Mouse (Mus musculus) C2C12 (cell line): ENCODE data around the gene Slit3. TPM values are rescaled to one million over a fixed set of nuclear protein-coding genes. Genes with fewer than 3 reads are reported as not detected.

Experiments
- H3K27me3 ChIP-seq: one replicate; pipeline ENCODE4 v1.6.1; 2011; ENCODE audit not compliant: control insufficient read depth, insufficient read depth, insufficient read length
- H3K36me3 ChIP-seq: one replicate; pipeline ENCODE4 v1.6.1; 2011; ENCODE audit not compliant: control insufficient read depth, insufficient read depth
- H3K4me3 ChIP-seq: one replicate; pipeline ENCODE4 v1.5.1; 2011; ENCODE audit warnings: mild to moderate bottlenecking, control low read depth; ENCODE audit not compliant: poor library complexity, insufficient read depth, severe bottlenecking
- H3K79me2 ChIP-seq: one replicate; pipeline ENCODE4 v1.6.1; 2011; ENCODE audit not compliant: control insufficient read depth, insufficient read depth
- H3K79me3 ChIP-seq: one replicate; pipeline ENCODE4 v1.6.1; 2011; ENCODE audit warnings: low read depth, control low read depth
- H3ac ChIP-seq: one replicate; pipeline ENCODE3; 2011; ENCODE audit warnings: low read depth; ENCODE audit not compliant: control insufficient read depth, insufficient read length
- CEBPB ChIP-seq: IDR thresholded peaks from one replicate; pipeline ENCODE4 v1.6.1; 2011; ENCODE audit warnings: low read depth, mild to moderate bottlenecking, control low read depth, moderate library complexity
- CTCF ChIP-seq: IDR thresholded peaks from one replicate; pipeline ENCODE4 v1.5.1; 2011; ENCODE audit not compliant: control insufficient read depth, insufficient read depth, insufficient read length
- FOSL1 ChIP-seq: IDR thresholded peaks from one replicate; pipeline ENCODE4 v1.8.0; 2011; ENCODE audit warnings: mild to moderate bottlenecking, low read length; ENCODE audit not compliant: poor library complexity, insufficient read depth, severe bottlenecking
- MAX ChIP-seq: IDR thresholded peaks from one replicate; pipeline ENCODE4 v1.6.1; 2011; ENCODE audit warnings: mild to moderate bottlenecking, control low read depth
- MYOD1 ChIP-seq: IDR thresholded peaks from one replicate; pipeline ENCODE4 v1.6.1; 2011; ENCODE audit warnings: low read depth; ENCODE audit not compliant: control insufficient read depth, insufficient read length
- MYOG ChIP-seq: IDR thresholded peaks from one replicate; pipeline ENCODE4 v1.6.1; 2011; ENCODE audit not compliant: control insufficient read depth, insufficient read length; ENCODE audit errors: extremely low read depth
- USF1 ChIP-seq: IDR thresholded peaks from one replicate; pipeline ENCODE4 v1.6.1; 2011; ENCODE audit warnings: low read depth, mild to moderate bottlenecking, control low read depth, moderate library complexity
- polyA plus RNA-seq: library from polyadenylated mRNA; unstranded; fragments of >200 nt; fragmentation: generic; extraction: Trizol; gene quantifications from one replicate; pipeline ENCODE4 v1.2.1, GENCODE M21; 2012; ENCODE audit warnings: missing spikeins

Slit3 gene
- polyA plus RNA-seq, 1 experiment: not detected

DNA sequence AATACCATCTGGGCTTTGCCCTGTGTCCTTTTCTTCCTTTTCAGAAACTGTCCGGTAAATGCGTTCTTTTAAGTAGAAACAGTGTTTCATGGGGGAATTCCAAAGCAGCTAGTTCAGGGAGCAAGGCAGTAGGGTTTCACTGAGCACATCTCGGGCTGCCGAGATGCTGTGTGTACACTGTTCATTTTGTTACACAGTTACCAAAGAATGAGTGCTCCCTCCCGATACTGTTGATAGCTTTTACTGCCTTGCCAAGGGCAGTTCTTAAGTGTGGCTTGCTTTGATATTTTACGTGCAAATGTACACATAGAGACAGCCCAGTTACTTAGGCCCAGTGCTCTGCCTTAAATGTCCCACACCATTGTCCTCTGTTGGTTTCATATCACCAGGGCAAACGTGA lies 516.1 kb downstream of the Slit3 start:
- Histone ChIP-seq H3K27me3 (no peaks in the 10 kb centered on the region), H3K79me3 (no peaks in the 10 kb centered on the region), H3ac (no peak overlapping the region), H3K36me3 (no peaks in the 10 kb centered on the region), H3K79me2 (no peaks in the 10 kb centered on the region), H3K4me3 (no peak overlapping the region)
- TF ChIP-seq MYOG: no peak
- TF ChIP-seq MYOD1: no peak
- no peak for TF ChIP-seq CTCF
- no peak for TF ChIP-seq USF1
- no peak for TF ChIP-seq MAX
- TF ChIP-seq FOSL1: no peak
- no peak for TF ChIP-seq CEBPB

DNA sequence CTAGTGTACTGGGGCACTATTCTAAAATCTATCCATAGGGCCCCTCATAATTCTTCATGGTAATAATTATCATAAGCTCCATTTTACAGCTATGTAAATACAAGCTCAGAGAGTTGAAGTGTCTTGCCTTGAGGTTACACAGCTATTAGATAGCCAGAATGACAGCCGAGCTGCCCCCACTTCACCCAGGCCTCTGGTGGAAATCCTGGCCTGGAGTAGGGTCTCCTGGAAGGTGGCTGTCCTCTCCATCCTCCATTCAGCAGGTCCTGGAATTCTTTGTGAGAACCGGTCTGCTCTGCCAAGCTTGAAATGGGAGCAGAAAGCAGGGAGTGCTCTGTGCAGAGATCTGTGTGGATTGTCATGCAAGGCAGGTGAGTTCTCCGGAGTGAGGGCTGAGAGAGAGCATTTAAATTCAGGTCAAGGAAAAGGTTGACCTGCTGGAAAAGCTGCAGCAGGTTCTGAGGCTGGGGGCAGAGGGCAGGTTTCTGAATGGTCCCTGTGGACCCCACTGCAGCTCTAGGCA lies 517.9 kb downstream of the Slit3 start:
- H3K4me3 ChIP-seq: no peak overlapping the region
- H3K79me3 ChIP-seq: no peaks in the 10 kb centered on the region
- H3K79me2 ChIP-seq: no peaks in the 10 kb centered on the region
- no peaks in the 10 kb centered on the region for H3K27me3 ChIP-seq
- TF ChIP-seq MYOG (no peak), MAX (no peak), FOSL1 (no peak), MYOD1 (no peak), CTCF (no peak), USF1 (no peak), CEBPB (no peak)
- no peaks in the 10 kb centered on the region for H3K36me3 ChIP-seq
- H3ac ChIP-seq: no peak overlapping the region

DNA sequence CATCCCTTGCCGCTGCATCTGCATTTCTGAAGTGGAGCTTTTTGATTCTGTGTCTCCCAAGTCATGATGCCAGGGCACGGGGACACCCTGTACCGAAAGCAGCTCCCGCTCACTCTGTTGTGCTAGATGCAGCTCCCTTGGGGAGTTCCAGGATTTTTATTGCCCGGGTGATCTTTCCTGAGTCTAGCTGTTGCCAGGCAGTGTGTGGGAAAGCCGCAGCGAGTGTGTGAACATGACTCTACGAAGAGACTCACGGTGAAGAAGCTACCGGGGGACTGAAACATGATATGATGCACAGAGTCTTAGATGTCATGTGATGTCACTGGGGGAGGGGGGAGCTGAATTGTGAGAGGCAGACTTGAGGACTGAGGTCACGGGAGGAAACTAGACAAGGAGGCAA lies 518.4 kb downstream of the Slit3 start:
- Histone ChIP-seq H3K79me2 (no peaks in the 10 kb centered on the region), H3K79me3 (no peaks in the 10 kb centered on the region)
- TF ChIP-seq USF1 (no peak), CEBPB (no peak), MYOG (no peak), FOSL1 (no peak), MAX (no peak), CTCF (no peak), MYOD1 (no peak)

DNA sequence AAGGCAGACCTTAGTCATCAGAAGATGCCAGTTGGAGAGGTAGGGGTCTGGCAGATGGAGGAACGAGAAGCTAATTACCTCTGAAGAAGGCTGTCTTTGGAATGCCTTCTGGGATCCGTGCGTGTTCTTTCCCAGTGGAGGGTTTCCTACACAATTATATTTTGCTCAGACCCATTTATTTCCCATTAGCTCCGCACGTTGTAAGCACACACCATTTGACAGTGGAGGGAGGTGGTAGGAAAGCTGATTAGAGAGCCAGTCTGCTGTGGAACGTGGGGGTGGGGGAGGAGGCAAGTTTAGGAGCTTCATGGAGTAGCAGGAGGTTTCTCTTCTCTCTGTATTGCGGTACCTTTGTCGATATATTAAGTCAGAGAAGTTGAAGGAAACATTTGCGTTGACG lies 530.3 kb downstream of the Slit3 start:
- no peaks in the 10 kb centered on the region for H3K36me3 ChIP-seq
- H3K27me3 ChIP-seq: peaks cover 4% of the 10 kb centered on the region
- no peaks in the 10 kb centered on the region for H3K79me2 ChIP-seq
- no peaks in the 10 kb centered on the region for H3K79me3 ChIP-seq
- no peak for TF ChIP-seq FOSL1
- TF ChIP-seq MYOD1: no peak
- no peak for TF ChIP-seq MAX
- no peak for TF ChIP-seq USF1
- TF ChIP-seq CTCF: no peak
- TF ChIP-seq MYOG: no peak
- no peak for TF ChIP-seq CEBPB
- no peak overlapping the region for H3K4me3 ChIP-seq
- no peak overlapping the region for H3ac ChIP-seq

More for the DNA sequence above, 518.4 kb downstream of the Slit3 start:
- Histone ChIP-seq H3ac (no peak overlapping the region), H3K4me3 (no peak overlapping the region), H3K36me3 (no peaks in the 10 kb centered on the region), H3K27me3 (no peaks in the 10 kb centered on the region)

DNA sequence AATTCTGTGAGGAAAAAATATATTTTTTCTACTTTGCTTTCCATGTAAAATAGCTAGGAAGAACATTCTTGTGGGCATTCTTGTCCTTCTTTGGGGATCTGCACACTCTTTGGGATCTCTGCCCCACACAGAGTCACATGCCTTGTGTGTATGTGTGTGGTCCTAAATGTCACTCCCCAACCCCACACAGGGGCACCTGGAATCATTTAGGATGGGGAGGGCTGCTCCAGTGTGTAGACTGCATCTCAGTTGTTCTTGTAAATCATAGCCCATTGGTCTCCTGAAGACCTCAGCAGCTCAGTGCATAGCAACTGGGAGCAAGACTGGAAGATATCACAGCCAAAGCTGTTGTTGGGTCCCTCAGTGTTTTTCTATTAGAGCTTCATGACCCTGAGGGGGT lies 534.8 kb downstream of the Slit3 start:
- H3K27me3 ChIP-seq: peaks cover 4% of the 10 kb centered on the region
- H3ac ChIP-seq: no peak overlapping the region
- no peaks in the 10 kb centered on the region for H3K36me3 ChIP-seq
- TF ChIP-seq FOSL1 (no peak), USF1 (no peak), MYOD1 (no peak), CEBPB (no peak), CTCF (no peak), MYOG (no peak), MAX (no peak)
- no peaks in the 10 kb centered on the region for H3K79me2 ChIP-seq
- H3K4me3 ChIP-seq: no peak overlapping the region
- no peaks in the 10 kb centered on the region for H3K79me3 ChIP-seq

DNA sequence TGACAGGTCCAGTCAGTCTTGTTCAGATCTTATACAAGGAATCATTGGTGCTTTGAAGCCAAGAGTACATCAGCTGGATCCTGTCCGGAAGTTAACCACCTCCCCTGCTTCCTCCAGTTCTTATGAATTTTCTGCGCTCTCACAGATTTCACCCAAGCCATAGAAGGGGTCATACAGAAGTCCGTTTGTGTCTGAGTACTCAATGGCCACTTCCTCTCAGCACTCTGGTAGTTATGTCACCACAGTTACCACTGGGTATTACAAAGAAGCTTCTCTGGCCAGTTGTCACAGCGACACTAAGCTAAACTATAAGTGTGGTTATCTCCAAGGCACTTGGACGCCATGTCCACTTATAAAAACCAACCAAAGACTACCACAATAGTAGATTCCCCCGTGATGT lies 536.6 kb downstream of the Slit3 start:
- no peaks in the 10 kb centered on the region for H3K79me2 ChIP-seq
- H3ac ChIP-seq: no peak overlapping the region
- no peak overlapping the region for H3K4me3 ChIP-seq
- no peaks in the 10 kb centered on the region for H3K79me3 ChIP-seq
- peaks cover 4% of the 10 kb centered on the region for H3K27me3 ChIP-seq
- H3K36me3 ChIP-seq: no peaks in the 10 kb centered on the region
- no peak for TF ChIP-seq USF1
- TF ChIP-seq MYOG: no peak
- no peak for TF ChIP-seq MAX
- TF ChIP-seq CEBPB: no peak
- no peak for TF ChIP-seq MYOD1
- TF ChIP-seq FOSL1: no peak
- TF ChIP-seq CTCF: no peak
